Mouse (Mus musculus) ovary, postnatal 14 days (tissue): ENCODE measurements at regions not wholly inside any gene's neighbourhood (a gene's known extent, or its start where the extent isn't known, plus 50 kb on each side); places are given as distances from the start of the nearest gene placed in this dataset.

Experiments used
- DNase-seq: peaks from one replicate; pipeline ENCODE4 v3.0.0; 2022; ENCODE audit warnings: low spot score

- no peak for DNase-seq
Observed at GRCm38 (mm10) chr16:74984207-74984606, 572.6 kb upstream of the Robo2 start.

DNA sequence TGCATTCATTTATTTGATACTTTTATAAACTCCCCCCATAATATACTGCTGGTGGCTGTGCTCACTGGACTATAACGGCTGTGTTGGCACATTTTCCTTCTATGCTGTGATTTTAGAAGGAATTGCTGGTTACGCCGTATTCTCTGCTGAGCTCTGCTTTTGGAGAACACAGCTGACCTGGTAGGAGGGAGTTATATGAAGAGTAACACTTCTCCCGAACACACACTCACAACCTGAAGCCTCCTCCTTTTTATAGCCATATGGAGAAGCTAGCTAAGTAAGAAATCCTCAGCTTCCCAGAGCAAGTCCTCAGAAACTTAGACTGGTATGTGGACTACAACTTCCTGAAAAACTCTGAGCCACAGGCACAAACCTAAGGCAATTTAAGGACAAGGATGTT is 554.5 kb upstream of the Robo2 start:
- DNase-seq: no peak

- no peak for DNase-seq
Observed at GRCm38 (mm10) chr16:74929739-74930138, 518.1 kb upstream of the Robo2 start.

DNA sequence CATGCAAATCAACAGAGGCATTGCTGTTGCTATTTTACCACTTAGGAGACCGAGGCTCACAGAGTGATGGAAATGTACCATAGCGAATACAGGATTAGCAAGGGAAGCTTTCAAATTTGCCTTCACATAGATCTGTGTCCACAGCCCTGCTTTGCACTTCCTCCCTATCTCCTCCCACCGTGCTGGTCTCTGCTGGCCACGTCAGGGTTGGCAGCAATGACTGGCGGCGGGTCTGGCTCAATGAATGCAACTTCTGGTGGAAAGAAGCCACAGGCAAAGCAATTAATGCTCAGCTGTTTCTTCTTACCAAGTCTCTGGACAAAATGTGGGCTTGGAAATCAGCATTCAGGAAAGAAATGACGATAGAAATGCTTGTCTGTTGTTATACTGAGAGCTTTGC is 489.2 kb upstream of the Robo2 start:
- DNase-seq: no peak

DNA sequence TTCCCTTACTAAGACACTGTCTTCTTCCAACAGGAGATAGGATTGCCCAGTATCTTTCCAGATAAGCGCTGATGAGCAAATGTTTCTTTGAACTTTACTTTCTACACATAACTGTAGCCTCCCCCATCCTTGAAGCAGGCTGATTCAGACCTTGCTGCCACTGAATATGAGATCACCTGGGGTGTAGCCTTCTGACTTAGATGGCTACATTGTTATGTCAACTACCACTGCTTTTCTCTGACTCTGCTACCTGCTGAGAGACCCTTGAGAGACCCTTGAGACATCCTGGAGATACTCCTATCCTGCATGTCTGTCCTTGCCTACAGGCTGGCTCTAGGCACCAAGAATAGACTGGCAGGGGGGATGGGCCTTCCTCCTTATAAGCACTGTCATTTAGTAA is 476.1 kb upstream of the Robo2 start:
- no peak for DNase-seq

DNA sequence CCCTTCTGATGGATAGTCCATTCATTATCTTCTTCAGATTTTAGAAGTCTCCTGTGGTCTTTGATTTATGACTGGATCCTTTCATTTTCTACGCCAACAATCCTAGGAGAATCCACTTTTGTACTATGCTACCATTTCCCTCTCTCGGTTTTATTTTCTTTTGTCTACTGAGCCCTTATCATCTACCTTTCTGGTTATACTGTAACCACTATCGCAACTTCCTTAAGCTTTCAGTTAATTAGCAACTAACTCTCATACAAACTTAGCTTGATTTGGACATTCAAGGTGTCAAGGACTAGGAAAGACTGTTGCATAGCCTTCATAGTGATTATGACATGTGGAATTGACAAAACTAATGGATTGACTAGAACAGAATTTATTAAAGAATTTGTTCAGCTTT is 467.0 kb upstream of the Robo2 start:
- no peak for DNase-seq

GRCm38 (mm10) chr16:74873756-74874155 is 462.1 kb upstream of the Robo2 start:
- no peak for DNase-seq

- no peak for DNase-seq
Observed at GRCm38 (mm10) chr16:74857752-74858151, 446.1 kb upstream of the Robo2 start.

DNA sequence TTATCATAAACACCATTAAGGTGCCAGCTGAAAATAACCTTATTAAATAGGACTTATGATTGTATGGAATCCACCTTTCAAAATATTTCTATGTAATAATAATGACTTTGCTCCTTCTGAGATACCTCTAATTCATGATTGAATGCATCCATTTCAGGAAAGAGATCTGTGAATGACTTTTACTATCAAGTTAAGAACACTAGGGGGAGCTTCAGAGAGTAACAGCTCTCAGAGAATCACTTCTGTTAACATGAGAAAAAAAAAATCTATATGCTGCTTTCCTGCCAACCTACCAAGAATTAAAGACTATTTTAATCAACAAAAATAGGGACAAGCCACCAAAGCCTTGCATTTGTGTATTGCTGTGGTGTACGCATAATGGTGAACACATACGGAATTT is 428.4 kb upstream of the Robo2 start:
- DNase-seq: no peak

DNA sequence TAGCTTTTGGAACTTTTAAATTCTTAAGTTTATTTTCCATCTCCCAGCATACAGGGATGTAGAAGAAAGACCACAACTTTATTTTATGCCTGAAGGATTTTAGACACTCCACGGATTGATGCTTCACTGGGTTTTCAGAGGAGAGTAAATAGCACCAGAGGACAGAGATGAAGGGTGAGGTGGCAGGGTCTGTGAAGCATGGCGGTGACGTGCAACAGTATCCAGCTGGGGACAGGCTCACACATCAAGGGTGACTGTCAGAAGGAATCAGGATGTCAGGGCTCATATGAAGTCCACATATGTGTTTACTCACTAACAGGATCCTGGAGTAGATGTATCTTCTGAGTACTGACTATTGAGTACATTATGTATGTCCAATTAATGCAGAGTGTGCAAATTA is 402.8 kb upstream of the Robo2 start:
- DNase-seq: no peak

GRCm38 (mm10) chr16:74809154-74809825 is 397.7 kb upstream of the Robo2 start:
- no peak for DNase-seq

DNA sequence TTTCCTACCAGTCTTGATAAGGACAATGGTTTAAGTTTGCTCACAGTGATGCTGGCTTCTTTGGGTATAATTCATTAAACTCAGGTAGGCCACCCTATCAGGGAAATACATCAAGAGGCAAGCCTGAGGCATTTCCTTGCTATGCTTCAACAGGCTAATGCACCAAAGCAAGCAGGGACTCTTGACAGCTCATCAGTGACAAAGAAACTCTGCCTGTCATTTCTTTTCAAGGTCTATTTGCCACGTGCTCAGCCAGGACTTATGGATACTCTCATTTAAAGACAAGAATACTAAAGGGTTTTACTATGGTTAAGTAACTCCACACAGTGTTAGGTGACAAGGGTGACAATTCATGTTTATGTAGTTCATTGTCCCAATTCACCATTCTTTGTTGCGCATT is 395.1 kb upstream of the Robo2 start:
- DNase-seq: no peak

DNA sequence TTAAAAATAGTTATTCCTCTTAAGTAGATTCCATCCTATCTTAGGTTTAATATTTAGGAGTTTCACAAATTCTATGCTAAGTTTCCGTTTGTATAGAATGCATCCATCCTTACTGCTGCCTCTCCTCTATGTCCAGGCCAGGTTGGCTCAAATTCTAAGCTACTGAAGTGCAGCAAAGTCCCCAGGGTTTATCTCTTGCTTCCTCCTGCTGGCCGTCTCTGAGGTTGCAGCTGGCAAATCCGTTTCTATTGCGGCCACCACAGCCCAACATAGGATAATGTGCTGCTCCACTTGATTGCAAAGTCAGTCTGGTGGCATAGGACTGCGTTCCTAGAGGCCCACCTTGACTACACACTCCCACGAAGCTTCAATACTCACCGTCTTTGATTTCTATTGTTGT is 389.7 kb upstream of the Robo2 start:
- DNase-seq: peak; percentile 31

DNA sequence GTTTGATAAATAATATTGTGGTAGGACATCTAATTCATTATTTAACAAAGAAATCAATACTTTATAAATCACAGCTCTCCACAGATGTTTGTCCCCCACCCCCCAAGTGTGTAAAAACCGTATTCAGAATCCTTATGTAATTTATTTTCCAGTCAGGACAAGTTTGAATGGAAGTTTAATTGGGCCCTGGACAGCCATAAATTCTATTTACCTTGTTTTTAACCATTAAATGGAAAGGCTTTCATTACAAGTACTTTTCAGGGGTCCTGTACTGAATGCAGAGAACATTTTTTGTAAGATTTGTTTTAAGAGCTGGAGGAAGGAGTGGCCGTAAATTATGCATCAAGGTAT is 384.7 kb upstream of the Robo2 start:
- DNase-seq: no peak

DNA sequence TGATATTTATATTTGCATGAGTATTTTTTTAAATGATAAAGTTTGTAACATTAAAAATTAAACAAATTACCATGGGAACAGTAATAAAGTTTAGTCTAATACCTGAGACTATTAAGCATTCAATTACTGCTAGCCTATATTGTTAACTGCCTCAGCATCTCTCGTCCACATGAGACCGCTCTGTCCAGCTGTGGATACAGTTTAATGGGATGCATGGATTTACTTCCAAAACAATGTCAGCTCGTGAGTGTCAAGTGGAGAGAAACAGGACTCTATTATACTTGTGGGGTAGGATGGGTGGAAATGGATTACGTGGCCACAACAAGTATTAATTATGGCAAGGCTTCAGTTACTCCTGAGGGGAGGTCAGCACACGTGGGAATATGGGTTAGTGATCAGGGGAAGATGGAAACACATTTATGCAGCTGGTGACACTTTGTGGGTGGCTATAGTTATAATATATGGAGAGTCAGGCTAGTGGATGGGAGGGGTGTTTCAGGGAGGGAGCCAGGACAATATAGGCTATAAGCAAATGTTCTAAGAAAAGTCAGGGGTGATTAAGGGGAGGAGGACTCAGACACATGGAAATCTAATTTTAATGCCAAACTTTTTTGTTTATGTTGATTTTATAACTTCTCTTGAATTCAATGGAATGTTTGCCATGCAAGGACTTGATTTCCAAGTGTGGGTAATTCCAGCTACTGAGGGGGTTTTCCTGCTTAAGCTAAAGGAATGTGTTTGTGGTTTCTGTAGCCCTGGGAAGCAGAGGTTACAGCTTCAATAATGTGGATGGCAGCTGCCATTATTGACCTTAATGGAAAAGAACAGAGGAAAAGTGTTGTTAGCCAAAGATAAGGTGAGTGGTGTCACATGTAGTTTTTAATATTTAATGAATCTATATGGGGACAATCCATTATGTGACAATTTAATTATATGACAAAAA is 384.0 kb upstream of the Robo2 start:
- no peak for DNase-seq

DNA sequence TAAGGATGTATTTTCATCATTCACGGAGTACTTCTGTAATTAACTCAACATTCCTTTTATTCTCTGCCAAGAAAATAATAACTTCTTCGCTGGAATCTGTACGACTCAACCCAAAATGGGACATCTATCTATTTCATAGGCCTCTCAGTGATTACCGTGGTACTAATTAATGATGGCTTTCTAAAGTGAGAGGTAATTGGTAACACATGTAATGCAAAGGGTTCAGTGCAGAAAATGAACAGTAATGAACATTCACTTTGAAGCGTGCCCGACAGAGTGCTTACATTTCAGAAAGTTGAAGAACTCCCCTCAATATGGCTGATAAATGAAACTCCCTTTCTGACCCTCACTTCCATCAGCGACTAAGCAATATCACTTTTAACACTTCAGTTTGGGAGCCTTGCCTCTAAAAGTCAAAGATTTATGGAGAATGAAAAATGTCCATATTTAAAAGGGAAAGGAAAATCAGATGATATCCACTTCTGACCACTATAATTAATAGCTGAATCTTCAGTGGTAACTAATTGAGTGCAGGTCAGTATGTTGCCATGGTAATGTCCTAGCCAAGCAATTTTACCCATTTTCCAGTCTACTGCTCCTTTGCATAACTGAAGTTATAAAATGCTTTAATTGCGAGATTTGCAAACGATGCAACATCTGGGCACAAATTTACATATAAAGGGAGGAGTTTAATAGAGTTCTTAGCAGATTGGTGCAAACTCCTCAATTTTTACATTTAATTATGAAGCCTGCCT is 373.9 kb upstream of the Robo2 start:
- DNase-seq: no peak

DNA sequence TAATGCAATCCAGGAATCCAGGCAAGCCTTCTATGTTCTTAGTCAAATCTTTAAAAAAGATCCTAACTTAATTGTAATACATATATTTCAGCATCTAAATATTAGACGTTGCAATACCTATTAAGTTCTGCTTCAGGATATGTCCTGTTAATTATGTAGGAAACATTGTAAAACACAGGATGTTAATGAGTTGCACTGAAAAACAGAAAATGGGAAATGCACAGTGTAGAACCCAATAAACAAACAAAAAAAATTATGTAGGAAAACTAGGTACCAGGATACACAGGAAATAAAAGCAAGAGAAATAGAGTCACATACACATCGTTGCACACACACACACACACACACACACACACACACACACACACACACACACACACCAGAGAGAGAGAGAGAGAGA is 368.8 kb upstream of the Robo2 start:
- DNase-seq: no peak

- DNase-seq: no peak
Observed at GRCm38 (mm10) chr16:74768264-74768663, 356.6 kb upstream of the Robo2 start.

- DNase-seq: no peak
Observed at GRCm38 (mm10) chr16:74756720-74757345, 345.2 kb upstream of the Robo2 start.

GRCm38 (mm10) chr16:74750900-74751299 is 339.3 kb upstream of the Robo2 start:
- no peak for DNase-seq

GRCm38 (mm10) chr16:74749006-74749405 is 337.4 kb upstream of the Robo2 start:
- DNase-seq: no peak

DNA sequence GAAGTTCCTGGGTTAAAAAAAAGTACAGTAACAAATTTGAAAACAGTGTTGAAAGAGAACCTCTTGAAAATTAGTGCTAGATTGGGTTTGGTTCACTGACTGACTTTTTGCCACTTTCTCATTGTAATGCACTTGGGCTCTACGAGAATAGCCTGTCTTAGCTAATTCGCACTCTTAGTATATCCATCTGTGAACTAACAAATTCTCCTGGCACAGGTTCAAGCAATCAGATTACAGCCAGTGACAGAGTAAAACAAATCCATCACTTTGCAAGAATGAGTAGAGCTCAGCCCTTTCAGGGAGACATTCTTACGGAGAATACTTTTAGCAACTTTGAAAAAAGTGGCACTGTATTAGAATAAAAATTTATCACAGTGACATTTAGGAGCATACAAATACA is 331.9 kb upstream of the Robo2 start:
- no peak for DNase-seq
